Mouse (Mus musculus): Measurements from ENCODE around the gene Usp35.

The Usp35 gene

GRCm38 (mm10) chr7:97331726-97332666, at the start of gene Usp35, which contains the start of gene Kctd21:
Usp35 (minus strand) TSS chr7:97332020.
Kctd21 (plus strand) TSS chr7:97332327.
- peak; percentile 88 to 94 for DNase-seq (ENCODE audit: low spot score in 2 of 2)

DNA sequence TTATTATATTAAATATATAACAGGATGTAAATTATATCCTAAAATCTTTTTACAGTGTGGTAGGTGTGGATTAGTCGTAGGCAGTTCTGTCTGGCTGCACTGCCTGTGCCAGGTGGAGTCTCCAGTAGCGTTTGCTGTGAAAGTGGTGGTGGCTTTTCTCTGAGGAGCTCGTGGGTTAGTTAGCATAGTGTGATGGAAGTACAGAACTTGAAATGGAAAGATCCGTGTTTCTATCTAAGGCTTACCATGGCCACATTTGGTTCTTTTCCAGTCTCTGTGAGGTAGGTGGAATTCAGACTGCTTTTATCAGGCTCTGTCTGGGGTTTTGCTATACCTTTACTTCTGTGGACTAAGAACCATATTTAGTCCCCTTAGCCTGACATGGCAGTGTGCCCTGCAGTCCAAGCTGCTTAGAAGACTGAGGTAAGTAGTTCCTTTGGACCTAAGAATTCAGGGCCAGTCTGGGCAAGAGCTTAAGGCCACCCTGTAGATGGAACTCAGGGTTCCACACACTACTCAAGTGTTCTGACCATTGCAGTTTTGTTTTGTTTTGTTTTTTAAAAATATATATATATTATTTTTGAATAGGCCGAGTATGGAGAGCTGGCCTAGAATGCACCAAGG, 48.8 kb upstream of the Usp35 start:
- DNase-seq (ENCODE audit: low spot score in 2 of 2), result no peak

DNA sequence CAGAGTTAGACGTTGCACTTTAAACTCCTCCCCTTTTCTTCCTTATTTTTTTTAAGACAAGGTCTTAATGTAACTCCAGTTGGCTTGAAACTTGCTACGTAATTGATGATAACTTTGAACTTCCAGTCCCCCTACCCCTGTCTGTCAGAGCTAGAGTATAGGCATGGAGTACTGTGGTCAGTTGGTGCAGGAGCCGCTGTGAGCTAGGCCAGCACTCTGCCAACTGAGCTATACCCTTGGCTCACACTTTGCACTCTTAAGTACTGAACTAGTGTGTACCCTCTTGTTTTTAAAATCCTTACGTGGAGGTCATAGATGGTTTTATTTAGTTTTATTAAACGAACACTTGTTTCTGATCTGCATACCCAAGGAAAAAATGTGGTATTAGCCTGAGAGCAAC, 47.5 kb upstream of the Usp35 start:
- no peak for DNase-seq (ENCODE audit: low spot score in 2 of 2)

GRCm38 (mm10) chr7:97375906-97376305, 44.1 kb upstream of the Usp35 start:
- no peak for DNase-seq (ENCODE audit: low spot score in 2 of 2)

GRCm38 (mm10) chr7:97375101-97375500, 43.3 kb upstream of the Usp35 start:
- DNase-seq (ENCODE audit: low spot score in 2 of 2), result no peak

DNA sequence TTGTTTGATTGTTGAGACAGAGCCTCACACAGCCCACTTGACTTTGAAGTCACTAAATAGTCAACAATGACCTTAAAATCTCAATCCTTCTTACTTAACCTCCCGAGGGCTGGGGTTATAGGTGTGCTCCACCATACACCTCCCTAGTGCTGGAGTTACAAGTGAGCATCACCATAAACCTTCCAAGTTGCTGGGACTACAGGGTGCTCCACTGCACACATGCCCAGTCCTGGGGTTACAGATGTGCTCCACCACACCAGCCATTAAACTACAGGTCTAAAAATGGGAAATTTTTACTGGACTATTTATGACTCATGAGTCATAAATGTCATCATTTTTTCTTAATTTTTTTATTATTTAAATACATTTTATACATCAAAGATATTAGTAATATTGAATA, 34.1 kb upstream of the Usp35 start:
- no peak for DNase-seq (ENCODE audit: low spot score in 2 of 2)

DNA sequence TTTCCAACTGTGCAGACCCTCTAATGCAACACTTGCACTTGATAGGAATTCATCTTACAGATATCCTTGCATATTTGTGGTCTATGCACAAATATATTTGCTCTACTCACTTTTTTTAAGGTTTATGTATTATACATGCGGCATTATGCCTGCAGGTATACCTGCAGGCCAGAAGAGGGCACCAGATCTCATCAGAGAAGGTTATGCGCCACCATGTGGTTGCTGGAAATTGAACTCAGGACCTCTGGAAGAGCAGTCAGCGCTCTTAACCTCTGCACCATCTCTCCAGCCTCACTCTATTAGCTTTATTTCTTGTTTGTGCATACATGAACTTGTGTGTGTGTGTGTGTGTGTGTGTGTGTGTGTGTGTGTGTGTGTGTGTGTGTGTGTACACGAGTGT, 29.6 kb upstream of the Usp35 start:
- no peak for DNase-seq (ENCODE audit: low spot score in 2 of 2)

DNA sequence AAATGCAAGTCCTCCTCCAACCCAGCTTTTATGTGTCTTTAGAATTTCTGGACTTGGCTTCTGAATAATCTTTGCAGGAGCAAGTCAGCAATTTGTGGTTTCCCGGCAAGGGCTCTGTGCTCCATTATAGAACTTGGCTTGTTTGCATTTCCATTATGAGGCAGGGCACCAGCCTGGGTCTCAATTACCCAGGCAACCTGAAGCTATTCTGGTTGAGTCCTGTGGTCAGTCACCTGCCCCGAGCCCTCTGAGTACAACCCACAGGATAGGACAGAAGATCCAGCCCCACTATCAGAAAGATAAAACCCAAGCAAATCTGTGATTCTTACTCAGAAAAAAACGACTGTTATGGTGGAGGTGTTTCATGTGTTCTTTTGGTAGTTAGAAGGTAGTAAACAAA, 29.1 kb upstream of the Usp35 start:
- DNase-seq (ENCODE audit: low spot score in 2 of 2), result no peak

DNA sequence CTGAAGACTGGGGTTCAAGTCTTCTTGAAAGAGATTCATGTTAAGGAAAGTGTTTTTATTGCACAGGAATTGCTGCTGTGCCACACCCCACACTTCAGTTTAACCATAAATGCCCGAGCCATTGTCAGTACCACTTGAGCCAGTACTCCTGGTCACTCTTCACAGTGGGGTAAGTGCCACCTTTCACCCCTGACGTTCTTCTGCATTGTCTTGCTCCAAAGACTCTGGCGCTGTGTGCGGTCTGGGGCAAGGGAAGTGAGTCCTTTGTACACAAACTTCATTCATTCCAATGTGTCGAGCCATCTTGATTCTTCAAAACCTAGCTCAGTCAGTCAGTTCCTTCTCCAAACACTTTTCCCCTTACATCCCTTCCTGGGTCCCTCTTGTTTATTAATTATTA, 28.3 kb upstream of the Usp35 start:
- no peak for DNase-seq (ENCODE audit: low spot score in 2 of 2)

DNA sequence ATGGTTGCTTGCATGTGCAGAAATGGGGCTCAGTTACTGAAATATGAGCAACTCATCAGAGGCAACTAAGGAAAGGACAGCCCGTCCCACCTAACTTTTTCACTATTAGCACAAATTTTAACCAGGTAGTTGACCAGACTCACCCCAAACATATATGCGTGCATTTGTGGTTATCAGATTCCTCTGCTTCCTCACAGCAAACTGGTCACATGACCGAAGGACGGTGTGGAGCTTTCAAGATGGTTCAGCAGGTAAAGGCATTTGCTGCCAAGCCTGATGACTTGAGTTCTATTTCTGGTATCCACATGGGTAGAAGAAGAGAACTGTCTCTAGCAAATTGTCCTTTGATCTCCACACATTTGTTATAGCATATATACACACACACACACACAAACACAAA, 26.5 kb upstream of the Usp35 start:
- DNase-seq (ENCODE audit: low spot score in 2 of 2), result no peak

DNA sequence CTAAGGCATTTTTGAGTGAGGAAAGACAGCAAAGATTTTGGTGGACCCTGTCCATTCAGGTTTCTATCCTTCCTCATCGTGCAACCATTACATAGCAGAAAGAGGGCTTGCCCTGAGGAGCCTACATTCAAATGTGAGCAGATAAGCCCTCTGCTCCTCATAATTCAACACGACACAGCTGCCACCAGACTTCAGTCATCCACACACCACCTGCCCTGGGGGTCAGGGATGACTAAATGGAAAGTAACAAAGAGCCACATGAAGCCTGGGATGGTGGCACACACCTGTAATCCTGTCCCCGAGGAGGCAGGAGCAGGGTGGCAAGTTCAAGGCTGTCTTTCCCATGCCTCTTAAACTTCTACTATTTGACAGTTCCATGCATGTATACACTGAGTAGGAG, 26.0 kb upstream of the Usp35 start:
- DNase-seq (ENCODE audit: low spot score in 2 of 2), result no peak

DNA sequence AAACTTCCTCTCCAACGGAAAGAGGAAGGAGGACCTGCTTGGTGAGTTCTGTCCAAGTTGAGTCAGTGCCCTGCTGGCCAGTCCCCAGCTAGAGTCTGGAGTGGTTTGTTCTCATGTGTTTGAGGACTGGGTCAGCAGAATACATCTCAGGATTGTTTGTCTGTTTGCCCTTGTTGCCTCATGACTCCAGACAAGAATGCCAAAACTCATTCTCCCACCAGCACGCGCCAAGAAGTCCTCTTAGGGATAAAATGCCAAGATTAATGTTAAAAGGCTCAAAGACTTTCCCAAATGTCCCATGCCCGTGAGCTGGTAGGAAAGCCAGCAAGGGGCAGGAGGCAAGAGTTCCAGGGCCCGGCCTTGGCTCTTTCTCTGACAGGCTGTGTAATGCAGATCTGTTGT, 25.1 kb upstream of the Usp35 start:
- no peak for DNase-seq (ENCODE audit: low spot score in 2 of 2)

DNA sequence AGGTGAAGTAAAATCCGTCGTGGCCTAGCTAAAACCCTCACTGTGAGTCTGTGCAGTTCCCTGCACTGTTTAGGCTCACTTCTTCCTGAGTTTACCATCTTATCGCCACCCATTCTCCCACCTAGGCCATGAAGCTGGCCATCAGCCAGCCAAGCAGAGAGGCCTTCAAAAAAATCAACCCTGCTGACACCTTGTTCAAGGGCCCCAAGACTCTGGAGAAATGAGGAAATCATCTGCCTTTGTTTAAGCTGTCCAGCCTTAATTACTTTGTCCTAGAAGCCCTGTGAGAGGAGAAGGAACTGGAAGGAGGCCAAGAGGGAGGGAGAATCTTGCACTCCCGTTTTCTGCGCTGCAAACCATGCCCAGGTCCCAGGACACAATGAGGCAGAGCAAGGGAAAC, 24.4 kb upstream of the Usp35 start:
- DNase-seq (ENCODE audit: low spot score in 2 of 2), result no peak

DNA sequence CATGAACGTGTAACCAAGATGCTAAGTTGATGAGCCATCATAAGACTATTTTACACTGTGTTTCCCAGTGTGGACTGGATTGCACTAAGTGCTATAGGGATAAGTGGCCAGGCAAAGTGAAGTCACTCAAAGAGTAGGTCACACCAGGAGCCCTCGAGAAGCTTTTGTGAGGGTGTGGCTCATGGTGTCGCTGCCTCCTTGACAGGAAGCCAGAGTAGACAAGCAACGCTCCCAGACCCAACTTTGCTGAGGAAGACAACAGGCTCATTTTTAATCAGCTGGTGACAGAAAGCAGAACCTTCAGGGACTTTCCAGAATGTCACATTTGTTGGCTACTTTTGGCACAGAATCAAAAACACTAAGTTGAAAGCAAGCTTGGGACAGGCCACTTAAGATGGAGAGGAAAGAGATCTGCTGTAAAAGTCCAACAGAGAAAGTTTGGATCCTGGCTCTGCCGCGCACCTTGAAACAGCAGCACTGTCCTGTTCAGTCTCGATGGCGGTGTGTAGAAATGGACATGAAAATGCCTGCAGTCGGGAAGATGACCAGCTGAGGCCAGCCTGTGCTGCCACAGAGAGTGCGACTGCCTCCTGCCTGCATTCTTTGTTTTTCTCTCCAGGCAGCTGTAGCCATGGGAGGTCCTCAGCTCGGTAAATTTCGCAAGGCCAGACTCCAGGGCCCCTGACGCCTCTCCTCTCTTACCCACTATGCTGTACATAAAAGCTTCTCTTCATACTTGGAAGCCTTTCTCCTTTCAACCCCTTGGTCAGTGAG, 23.4 kb upstream of the Usp35 start:
- no peak for DNase-seq (ENCODE audit: low spot score in 2 of 2)

DNA sequence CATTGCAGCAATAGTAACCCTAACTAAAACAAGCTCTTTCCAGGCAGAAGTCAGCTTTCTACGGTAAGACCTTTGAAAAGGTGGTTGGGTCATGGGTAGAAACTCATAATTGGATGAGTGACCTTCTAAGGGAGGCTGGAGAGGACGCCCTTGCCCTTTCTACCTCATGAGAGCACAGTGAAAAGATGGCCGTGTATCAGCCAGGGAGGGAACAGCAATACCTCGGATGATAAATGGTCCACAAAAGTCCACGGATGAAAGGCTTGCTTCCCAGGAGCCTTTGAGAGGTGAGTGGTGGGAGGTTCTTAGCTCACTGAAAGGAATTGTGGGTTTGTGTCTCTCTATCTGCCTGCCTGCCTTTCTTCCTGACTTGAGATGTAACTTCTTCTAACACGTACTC, 21.5 kb upstream of the Usp35 start:
- DNase-seq (ENCODE audit: low spot score in 2 of 2), result no peak

DNA sequence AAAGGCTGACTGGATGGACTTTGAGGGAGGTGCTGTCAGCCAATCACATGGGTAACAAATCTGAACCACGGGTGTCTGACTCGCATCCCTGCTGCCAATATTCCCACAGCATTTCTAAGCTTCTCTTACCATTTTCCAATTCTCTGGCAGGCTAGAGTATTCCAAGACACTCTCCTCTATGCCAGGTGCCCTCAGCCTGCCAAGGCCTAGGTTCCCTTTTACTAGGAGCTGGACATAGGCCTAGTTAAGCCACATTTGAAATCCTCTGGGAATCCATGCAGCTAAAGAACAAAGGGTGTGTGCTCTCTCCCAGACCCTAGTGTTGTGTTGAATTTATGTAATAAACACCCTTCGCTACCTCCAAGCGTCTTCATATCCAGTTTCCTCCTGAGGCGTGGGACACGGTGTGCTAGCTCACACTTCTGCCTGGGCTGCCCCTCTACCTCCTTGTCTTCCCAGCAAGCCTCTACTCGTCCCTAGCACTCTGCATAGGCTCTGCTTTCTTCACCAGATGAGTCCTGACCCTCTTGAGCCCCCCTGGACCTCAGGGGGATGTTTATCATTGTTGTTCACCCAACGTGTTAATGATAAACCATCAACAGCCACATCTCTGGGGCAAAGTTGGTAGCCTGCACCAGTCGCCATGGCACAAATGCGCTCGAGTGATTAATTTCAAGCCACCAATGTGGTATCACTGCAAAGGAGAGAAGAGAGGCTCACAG, 20.1 kb upstream of the Usp35 start:
- DNase-seq (ENCODE audit: low spot score in 2 of 2), result no peak

GRCm38 (mm10) chr7:97350891-97351290, 19.1 kb upstream of the Usp35 start:
- DNase-seq (ENCODE audit: low spot score in 2 of 2), result no peak

- DNase-seq (ENCODE audit: low spot score in 2 of 2), result no peak
These were observed 17.6 kb upstream of the Usp35 start for GRCm38 (mm10) chr7:97349438-97349837.

GRCm38 (mm10) chr7:97348836-97349235, 17.0 kb upstream of the Usp35 start:
- no peak for DNase-seq (ENCODE audit: low spot score in 2 of 2)

DNA sequence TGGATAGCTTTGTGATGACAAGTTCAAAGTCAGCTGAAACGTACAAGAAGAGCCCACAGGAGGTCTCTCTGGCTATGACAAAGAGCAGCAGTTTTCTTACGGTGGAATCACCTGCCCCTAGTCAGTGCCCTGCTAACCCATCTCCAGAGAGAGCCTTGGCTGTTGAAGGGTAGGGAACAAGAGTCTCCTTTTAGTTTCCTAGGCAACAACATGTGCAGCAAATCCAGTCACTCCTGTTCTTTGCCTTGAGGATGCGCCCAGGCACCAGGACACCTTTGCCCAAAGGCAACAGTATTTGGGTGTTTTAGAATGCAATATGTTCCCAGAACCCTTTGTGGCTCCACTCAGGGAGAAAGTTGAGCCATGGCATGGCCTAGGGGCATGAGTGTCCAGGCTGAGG, 16.5 kb upstream of the Usp35 start:
- DNase-seq (ENCODE audit: low spot score in 2 of 2), result no peak

DNA sequence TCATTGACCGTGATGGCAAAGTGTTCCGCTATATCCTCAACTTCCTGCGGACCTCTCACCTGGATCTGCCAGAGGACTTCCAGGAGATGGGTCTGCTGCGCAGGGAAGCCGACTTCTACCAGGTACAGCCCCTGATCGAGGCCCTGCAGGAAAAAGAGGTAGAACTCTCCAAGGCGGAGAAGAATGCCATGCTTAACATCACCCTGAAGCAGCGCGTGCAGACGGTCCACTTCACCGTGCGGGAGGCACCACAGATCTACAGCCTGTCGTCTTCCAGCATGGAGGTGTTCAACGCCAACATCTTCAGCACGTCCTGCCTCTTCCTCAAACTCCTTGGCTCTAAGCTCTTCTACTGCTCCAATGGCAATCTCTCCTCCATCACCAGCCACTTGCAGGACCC, 15.6 kb upstream of the Usp35 start:
- DNase-seq (ENCODE audit: low spot score in 2 of 2), result no peak

GRCm38 (mm10) chr7:97346822-97347166, 15.0 kb upstream of the Usp35 start:
- no peak for DNase-seq (ENCODE audit: low spot score in 2 of 2)
